Mouse (Mus musculus) adrenal gland, adult 2 months (tissue): ENCODE measurements around the gene Wfdc15b. TPM values are rescaled to one million over a fixed set of nuclear protein-coding genes. Genes with fewer than 3 reads are reported as not detected.
"Not testable (repeated sequence)": the region's sequence is repeated elsewhere in the genome, so short reads cannot be mapped to it uniquely, and the experiment has no call there.

Experiments
- DNase-seq: peaks from one replicate; pipeline ENCODE4 v3.0.0; 2021
- long read RNA-seq: library from polyadenylated mRNA; stranded (forward); transcript quantifications from one replicate; pipeline ENCODE4 v2.0.0, GENCODE M21; 2021
- polyA plus RNA-seq: library from polyadenylated mRNA; depleted of rRNA; stranded (reverse); fragments of >200 nt; gene quantifications from 2 replicates; pipeline ENCODE4 v1.2.3, GENCODE M21; 2012; rRNA removed
- total RNA-seq, 2 experiments: library from RNA; stranded (reverse); gene quantifications; 2 replicates each; pipeline ENCODE4 v1.2.3; 2021

Wfdc15b gene
- total RNA-seq: not detected
- not detected in 2 replicates for polyA plus RNA-seq
- long read RNA-seq: 0 reads

DNA sequence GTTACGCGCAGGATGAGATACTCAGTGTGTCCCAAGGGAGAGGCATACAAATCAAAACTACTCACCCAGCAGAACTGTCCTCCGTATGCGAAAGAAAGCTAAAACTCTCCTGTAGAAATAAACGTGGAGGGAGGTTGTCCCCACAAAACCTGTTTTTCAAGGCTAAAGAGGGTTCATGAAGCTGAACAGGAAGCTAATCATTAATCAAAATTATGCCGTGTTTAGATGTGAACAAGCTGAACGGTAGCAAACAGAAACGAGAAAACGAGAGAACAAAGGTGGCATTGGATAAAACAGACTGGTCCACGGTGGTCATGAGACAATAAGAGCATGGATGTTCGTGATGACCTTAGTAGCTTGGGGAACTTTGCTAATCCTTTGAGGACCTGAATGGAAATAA is at the start of gene Wfdc15b:
TSS of gene Wfdc15b (minus strand) at position 139 of the 400 bp plus-strand sequence.
- DNase-seq: no peak

DNA sequence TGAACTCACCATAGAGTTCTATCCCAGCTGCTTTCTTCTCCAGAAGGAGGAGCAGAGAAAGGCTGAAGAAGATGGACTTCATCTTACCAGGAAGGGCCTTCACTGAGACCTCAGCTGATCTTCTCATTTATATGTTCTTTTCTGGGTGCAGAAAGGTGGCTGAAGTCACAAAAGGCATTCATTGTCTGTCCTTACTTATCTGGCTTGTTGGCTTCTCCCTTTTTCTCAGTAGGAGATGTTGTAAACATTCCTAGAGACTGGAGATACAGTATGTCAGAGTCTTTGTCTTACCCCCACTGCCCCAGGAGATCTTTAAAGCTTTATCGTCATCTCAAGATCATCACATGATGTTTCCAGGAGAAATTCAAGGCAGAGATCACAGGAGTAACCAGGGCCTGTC is 35.1 kb upstream of the Wfdc15b start, which contains the start of gene Svs3b:
TSS of gene Svs3b (minus strand) at position 101 of the 400 bp plus-strand sequence.
- DNase-seq: not testable (repeated sequence)

DNA sequence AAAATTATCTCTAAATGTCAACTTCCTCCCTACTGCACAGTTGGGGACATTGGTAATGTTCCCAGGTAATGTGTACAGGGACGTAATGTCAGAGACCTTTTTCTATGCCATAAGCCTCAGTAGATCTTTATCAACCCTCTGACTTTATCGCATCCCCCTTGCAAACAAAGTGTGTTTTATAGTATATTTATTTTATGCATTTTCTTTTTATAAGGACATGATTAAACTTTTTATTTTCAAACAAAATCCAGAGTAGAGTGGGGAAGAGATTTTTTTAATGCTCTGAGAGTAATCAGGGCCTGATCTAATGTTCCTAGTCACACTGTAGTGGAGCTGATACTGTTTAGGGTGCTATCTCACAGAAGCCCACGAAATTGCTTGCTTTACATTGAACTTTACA is 16.9 kb upstream of the Wfdc15b start, which contains the start of gene Svs2:
TSS of gene Svs2 (minus strand) at position 101 of the 400 bp plus-strand sequence.
- DNase-seq: no peak

DNA sequence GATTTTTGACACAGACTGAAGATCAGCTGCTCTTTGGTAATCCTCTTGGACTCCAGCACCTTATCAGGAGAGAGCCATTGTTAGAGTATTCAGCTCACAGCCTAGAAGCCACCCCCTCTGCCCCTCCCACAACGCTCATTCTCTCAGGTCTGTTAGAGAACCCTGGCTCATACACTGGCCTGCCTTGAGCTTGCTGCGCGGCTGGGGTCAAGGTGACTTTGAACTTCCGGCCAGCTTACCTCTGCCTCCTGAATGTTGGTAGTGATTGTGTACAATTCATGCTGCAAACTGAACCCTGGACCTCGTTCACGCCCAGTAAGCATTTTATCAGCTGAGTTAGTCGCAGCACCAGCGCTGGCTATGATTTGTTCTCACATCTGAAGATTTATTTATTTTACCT is 11.2 kb upstream of the Wfdc15b start:
- DNase-seq: no peak

DNA sequence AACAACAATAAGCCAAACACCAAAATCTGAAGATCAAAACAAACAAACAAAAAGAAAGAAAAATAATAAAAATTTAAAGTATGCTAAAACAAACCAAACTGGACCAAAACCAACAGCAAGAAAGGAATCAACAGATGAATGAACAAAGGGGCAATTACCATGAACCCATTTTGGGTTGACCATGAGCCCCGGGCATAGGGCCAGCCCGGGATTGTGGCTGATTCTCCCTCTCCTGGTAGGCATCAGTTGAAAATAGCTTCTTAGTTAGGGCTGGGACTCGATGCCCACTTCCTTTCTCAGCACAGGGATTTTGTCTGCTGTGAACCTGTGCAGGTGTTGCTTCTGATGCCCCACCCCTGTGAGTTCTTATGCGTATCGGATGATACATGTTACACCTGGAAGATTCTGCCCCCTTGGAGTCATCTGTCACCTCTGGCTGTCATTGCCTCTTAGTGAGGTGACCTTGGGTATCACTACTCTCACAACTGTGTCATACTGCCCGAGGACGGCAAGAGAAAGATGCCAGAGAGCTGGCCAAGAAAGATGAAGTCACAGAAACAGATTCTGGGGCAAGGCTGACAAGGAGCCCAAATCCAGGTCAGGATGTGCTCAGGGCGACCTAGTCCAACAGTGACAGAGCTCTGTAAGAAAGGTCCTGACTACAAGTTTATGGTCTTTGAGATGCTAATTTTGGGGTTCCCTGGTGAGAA is 7.1 kb upstream of the Wfdc15b start:
- peak; percentile 59 for DNase-seq

DNA sequence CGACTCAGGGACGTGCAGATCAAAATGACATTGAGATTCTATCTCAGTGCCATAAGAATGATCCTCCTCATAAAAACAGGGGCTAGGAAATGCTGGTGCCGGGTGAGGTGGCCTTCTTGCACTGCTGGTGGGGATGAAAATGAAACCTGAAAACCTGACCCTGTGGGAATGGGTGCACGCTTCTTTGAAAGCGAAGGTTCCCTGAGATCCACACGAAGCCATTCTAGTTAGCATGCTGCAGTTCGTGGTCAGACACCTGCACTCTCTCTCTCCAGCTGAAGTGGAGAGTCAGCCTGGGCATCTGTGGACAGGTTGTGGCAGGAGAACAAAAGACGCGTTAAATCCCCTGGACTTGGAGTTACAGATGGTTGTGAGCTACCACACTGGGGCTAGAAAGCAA is 2.2 kb downstream of the Wfdc15b start:
- DNase-seq: no peak

DNA sequence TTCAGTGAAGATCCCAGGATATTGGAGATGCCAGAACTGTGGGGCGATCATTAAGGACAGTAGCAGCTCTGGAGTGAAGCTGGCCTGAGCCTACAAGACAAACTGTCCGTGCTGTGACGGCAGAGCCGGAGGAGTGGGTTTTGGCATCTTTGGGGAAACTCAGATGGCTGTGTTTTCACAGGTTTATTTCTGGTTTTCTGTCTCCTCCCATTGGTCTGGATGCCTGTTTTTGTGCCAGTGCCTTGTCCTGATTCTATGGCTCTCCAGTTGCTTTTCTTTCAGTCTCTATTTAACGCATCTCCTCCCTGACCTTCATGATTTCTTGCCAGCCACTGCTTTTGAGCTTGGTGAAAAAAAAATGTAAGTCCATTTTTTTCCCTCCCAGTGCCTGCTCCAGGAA is 8.7 kb downstream of the Wfdc15b start:
- DNase-seq: no peak

DNA sequence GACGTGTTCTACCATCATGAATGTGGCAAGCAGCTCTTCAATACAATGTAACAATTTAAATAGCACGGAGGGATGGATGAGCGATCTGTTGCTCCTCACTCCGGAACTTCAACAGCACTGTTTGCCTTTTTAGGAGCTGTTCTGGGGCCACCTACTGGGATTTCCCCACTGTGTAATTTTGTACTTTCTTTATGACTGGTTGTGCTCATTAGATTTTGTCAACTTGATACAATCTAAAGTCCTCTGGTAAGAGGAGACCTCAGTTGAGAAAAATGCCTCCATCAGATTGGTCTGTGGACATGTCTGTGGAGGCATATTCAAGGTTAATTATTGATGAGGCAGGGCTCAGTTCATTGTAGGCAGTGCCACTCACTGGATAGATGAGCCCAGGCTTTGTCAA is 10.6 kb downstream of the Wfdc15b start:
- no peak for DNase-seq

DNA sequence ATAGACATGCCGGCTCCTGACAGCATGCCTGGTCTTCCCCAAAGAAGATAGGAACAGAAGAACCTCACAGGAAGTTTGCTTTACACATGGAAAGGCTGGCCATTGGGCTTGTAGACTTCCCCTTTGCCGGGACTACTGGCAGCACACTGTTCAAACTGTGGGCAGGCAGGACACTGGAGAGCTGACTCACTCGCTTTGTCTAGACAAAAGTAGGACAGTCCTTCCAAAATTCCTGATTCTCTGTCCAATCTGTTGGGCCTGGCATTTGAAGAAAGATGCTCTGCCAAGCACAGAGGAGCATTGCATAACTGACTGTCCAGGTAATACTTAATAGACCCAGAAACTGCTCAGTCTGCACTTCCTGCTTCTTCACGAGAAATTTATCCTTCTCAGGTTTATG is 14.8 kb downstream of the Wfdc15b start:
- peak; percentile 32 for DNase-seq

DNA sequence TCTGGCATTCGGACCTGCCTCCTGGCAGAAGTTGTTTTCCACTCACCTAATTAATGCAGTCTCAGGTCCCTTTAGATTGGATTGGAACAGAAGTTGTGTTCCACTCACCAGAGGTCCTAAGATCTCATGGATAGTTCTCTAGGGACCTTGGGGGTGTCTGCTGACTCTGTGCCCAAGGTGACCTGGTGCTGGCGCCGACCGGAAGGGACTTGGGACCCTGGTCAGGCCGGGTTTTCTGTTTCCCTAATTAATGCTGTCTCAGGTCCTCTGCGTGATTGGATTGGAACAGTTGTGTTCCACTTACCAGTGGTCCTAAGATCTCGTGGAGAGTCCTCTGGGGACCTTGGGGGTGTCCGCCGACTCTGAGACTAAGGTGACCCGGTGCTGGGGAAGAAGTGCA is 15.4 kb downstream of the Wfdc15b start:
- not testable (repeated sequence) for DNase-seq

DNA sequence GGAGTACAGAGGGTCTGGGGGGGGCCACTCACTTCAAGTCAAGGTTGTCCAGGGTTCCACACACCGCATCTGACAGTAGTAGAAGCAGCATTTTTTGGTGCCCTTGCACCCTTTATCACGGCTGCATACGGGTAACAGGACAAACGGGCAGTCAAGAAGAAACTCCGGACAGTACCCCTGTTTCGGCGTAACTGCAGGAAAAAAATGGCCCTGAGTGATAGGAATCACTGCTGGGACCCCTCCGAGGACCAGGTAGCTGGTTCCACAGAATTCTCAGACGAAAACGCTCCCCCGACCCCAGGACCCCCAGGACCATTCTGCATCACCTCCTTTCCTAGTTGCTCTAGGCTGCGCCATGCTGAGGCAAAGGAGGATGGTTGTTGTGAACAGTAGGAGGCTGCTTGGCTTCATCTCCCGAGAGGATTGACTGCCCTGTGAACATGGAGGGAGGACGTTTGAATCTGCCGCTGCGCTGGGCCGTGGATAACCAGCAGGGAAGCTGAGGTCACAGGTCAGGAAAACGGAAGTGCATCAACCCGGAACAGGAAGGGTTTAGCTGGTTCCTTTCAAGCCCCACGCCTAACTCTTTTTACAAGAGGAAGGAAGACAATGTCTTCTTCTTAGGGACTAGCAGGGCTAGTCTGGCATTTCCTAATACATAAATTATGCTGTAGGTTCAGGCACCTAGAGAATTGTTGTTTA is 21.7 kb downstream of the Wfdc15b start, which contains the start of gene Wfdc15a:
TSS of gene Wfdc15a (minus strand) at position 505 of the 702 bp plus-strand sequence.
- DNase-seq: no peak

DNA sequence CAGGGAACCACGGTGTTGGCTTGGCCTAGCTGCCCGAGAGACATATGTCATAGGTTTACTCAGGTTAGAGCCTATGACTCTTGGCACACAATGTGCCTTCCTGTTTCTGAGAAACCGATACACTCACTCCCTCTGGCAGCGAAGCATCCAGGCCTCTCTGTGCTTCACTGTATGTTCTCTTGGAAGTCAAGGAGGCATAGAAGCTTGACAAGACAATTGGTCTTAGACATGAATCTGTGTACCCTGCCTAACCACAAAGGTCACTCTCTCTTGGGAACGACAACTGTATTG is 24.8 kb downstream of the Wfdc15b start:
- peak; percentile 29 for DNase-seq

DNA sequence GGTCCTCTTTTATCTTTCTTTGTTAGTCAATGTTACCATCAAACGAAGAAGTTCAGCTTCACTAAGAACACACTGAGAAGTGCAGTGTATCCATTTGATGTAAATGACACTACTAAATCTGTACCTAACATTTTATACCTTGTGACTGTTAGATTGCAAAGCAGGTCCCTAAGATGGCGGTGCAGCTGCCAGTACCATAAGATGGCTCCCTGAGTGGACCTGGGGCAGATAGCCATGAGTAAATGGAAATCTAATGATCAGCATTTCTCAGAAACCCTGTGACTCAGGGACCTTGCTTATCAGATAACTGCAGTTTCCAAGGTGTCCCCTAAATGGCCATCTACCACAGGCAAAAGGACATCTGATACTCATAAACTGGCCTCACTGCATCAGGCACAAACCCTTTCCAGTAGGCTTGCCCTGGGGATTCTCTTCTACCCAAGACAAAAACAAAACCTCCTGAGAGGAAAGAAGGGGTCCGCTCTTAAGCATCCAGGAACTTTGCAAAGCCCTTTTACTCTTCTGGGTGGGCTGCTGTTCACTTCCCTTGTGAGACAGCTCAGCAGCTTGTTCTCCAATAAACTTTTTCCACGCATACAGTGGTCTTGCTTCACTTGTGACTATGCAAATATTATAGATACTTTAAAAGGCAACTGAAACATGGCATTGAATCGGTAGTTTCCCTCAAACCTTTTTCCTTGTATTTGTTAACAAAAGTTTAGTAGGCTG is 25.3 kb downstream of the Wfdc15b start:
- peak; percentile 53 for DNase-seq

DNA sequence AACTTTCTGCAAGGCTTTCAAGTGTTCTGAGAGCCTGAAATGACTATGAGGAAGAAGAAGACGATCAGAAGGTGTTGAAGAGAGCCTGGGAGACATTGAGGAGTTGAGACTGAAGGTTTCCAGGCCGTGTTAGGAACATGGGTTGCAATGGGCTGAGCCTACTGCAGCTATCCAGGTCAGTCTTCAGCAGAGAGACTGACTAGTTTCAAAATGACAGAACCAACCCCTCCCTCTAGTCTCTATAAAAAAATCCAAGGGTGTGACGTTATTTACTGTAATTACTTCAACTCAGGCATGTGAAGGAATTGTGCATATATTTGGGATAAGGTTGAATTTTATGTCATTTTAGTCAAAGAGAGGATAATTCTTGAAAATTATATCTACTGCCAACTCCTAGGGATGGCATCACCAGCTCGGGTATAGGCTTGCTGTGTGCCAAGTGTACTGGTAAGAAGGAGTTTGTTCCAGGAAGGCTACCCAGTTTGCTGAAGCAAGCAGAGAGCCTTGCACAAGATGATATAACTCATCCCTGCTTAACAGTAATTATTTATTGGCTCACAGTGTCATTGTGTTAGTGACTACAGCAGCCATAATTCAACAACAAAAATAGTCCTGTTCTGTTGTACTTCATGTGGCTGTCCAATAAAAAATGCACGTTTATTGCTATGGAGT is 26.4 kb downstream of the Wfdc15b start:
- peak; percentile 66 for DNase-seq

DNA sequence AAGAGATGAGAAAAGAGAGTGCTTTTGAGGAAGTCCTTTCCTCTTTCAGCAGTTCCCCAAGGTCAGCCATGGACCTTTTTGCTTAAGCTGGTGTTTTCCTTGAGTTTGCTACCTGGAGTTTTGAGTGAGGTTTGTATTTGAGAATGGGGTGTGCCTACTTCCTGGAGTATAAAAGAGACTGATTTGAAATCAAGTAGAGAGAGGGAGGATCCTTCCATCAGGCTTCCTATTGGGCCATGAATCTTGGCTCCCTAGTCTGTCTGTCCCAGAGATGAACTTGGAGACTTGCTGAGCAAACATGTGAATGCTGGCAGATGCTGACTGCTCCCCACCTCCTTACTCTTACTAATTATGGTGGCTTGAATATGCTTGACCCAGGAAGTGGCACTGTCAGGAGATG is 29.2 kb downstream of the Wfdc15b start:
- no peak for DNase-seq

DNA sequence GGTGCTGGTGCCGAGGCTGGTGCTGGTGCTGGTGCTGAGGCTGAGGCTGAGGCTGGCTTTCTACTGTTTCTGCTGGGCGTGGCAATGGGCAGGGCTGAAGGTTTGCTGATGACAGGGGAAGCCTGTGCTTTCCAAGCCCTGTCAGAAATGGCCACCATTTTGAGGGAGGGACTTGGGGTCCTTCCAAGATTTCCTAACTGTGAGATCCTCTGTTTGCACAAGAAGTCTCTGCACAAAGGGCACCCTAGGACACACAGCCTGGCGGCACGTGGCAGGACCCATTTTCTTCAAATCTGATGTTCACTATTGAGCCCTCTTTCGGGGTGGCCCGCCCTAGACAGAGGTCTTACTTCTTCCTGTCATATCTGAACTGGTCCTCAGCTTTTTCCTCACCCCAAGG is 30.9 kb downstream of the Wfdc15b start, which contains the start of gene Wfdc12:
TSS of gene Wfdc12 (minus strand) at position 33 of the 400 bp plus-strand sequence.
- peak; percentile 16 for DNase-seq

DNA sequence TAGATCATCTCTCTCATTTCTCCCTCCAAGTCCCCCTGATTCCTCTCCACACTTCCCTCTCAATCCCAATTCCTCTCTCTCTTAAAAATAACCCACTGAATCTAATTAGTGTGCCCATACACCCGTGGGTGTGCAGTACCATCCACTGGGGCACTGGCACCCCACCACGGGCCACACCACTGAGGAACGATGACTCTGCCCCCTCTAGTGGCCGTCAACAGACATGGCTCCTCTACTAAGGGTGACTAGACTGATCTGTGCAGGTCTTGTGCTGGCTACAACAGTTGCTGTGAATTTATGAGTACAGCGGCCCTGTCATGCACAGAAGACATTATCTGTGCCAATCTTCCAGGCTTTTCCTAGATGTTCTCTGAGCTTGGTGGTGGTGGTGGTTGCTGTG is 32.7 kb downstream of the Wfdc15b start:
- no peak for DNase-seq

DNA sequence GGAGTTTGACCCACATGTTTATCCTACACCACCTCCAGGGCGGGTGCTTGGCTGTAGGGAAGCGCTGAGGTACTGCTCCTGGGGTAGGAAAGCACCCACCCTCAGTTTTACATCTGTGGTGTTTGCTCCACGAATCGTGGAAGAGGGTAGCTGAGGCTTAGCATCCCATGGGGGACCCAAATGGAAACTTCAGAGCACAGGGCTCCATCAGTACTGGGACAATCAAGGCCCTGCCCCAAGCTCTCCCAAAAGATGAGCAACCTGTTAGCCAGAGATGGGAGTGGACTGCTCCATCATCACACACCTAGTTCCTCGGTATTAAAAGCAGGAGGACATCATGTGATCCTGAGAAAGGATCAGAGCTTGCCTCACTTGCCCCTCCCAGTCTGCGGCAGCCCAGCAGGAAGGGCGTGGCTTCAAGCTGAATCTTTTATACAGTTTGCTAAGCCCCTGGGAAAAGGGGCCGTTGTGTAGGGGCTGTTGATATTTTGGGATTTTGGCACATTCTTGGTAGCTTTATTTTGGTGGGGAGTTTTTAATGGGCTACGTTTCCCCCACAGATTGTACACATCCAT is 37.2 kb downstream of the Wfdc15b start:
- no peak for DNase-seq

DNA sequence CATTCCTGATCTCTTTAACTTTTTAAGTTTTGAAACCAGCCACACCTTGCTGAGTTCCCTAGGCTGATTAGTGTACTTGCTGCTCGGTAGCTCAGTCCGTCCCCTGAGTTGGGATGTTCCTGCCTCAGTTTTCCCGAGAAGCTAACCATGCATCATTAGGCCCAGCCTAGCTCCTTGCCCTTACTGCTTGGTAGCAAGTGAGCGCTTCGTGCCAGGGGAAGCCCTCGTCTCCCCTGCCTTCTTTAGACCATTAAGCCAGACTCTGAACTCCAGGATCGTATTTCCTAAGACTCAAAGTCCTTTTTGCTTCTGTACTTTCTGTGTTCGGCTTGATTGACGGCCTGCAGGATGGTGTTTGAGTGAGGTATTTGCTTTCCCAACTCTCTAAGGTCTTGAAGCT is 38.1 kb downstream of the Wfdc15b start:
- no peak for DNase-seq

DNA sequence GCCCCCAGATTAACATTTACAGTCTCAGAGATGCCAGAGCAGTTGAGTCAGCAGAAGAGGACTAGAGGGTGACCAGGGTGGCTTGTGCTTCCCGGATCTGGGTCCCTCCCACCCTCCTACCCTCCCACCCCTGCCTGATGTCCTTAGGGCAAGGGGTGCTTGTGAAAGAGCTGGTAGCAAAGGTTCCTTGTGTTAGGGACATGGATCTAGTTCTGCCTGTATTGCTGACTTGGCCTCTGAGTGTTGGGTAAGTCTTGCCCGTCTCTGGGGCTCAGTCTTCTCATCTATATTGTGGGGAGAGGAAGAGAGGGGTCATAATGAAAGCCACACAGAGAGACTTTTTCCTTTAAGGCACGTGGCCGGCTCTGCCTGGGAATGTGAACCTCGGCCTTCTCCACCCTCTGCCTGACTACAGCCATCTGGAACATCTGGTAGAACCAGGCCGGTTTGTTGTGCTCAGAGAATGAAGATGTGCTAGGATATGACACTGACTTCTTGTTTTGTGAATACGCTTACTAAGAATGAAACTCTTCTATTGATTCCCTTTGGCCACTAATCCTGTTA is 38.7 kb downstream of the Wfdc15b start, which contains the start of gene Wfdc5:
TSS of gene Wfdc5 (minus strand) at position 51 of the 564 bp plus-strand sequence.
- no peak for DNase-seq

DNA sequence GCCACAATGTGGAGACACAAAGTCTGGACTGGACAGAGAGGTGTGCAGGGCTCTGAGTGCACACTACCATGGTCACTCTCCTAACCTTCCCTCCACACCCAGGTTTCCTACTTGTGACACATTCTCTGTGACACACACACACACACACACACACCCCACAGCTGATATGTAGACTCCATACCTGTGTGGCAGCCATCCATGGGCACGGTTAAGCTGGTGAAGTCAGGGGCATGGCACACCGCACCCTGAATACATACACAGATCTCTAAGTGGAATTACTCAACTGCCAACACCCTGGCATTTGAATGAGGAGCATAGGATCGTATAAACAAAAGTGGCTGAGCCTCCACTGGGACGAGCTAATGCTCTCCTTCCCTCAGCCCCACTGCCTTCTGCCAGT is 40.7 kb downstream of the Wfdc15b start:
- no peak for DNase-seq
